Mouse (Mus musculus) telencephalon, adult 2 months (tissue): ENCODE measurements around the gene Ift88.
A peak's percentile ranks its signal among the peaks of the same experiment; 100 is the strongest.

ENCODE experiments used
- DNase-seq: peaks from one replicate; pipeline ENCODE4 v3.0.0-alpha.2; 2011; ENCODE audit warnings: low read depth, low spot score

The Ift88 gene

GRCm38 (mm10) chr14:57423432-57424211, at the start of gene Ift88:
Ift88 (plus strand) TSS chr14:57424062.
- DNase-seq, result peak; percentile 86

GRCm38 (mm10) chr14:57375205-57375604, 48.7 kb upstream of the Ift88 start:
- no peak for DNase-seq

- DNase-seq, result no peak
Observed at GRCm38 (mm10) chr14:57376016-57376415, 47.8 kb upstream of the Ift88 start.

GRCm38 (mm10) chr14:57376956-57377355, 46.9 kb upstream of the Ift88 start:
- DNase-seq, result no peak

GRCm38 (mm10) chr14:57377531-57377930, 46.3 kb upstream of the Ift88 start:
- no peak for DNase-seq

- DNase-seq, result no peak
Observed at GRCm38 (mm10) chr14:57385667-57386066, 38.2 kb upstream of the Ift88 start.

GRCm38 (mm10) chr14:57386758-57387561, 36.9 kb upstream of the Ift88 start:
- DNase-seq, result no peak

GRCm38 (mm10) chr14:57391621-57392020, 32.2 kb upstream of the Ift88 start:
- DNase-seq, result no peak

- no peak for DNase-seq
Observed at GRCm38 (mm10) chr14:57392278-57392677, 31.6 kb upstream of the Ift88 start.

GRCm38 (mm10) chr14:57395470-57395869, 28.4 kb upstream of the Ift88 start:
- DNase-seq, result no peak

- DNase-seq, result no peak
Observed at GRCm38 (mm10) chr14:57397221-57397620, 26.6 kb upstream of the Ift88 start.

- peak; percentile 88 for DNase-seq
Observed at GRCm38 (mm10) chr14:57398065-57398757, 25.7 kb upstream of the Ift88 start, which contains the start of gene Cryl1. Cryl1 (minus strand) TSS chr14:57398529.

- peak; percentile 43 for DNase-seq
Observed at GRCm38 (mm10) chr14:57398813-57399427, 24.9 kb upstream of the Ift88 start.

- DNase-seq, result no peak
Observed at GRCm38 (mm10) chr14:57402815-57403214, 21.0 kb upstream of the Ift88 start.

- DNase-seq, result no peak
Observed at GRCm38 (mm10) chr14:57407039-57407987, 16.5 kb upstream of the Ift88 start.

- no peak for DNase-seq
Observed at GRCm38 (mm10) chr14:57408100-57408499, 15.8 kb upstream of the Ift88 start.

- no peak for DNase-seq
Observed at GRCm38 (mm10) chr14:57409106-57409505, 14.8 kb upstream of the Ift88 start.

GRCm38 (mm10) chr14:57412166-57412565, 11.7 kb upstream of the Ift88 start:
- peak; percentile 75 for DNase-seq

GRCm38 (mm10) chr14:57417187-57417586, 6.7 kb upstream of the Ift88 start:
- DNase-seq, result no peak

GRCm38 (mm10) chr14:57424212-57424561, 325 bp downstream of the Ift88 start:
- DNase-seq, result no peak

GRCm38 (mm10) chr14:57430451-57430850, 6.6 kb downstream of the Ift88 start:
- no peak for DNase-seq
